Mouse (Mus musculus) embryonic facial prominence, embryonic 10.5 days (tissue): ENCODE measurements around the gene Gadd45g. TPM values are rescaled to one million over a fixed set of nuclear protein-coding genes. Genes with fewer than 3 reads are reported as not detected.

ENCODE experiments used
- DNase-seq: peaks from one replicate; pipeline ENCODE4 v3.0.0-alpha.2; 2017; ENCODE audit warnings: low spot score
- H3K27ac ChIP-seq: fragments of 300-500 bp; sonication (generic); replicated peaks from 2 replicates; pipeline ENCODE4 v1.5.1; 2016; ENCODE audit warnings: mild to moderate bottlenecking
- H3K27me3 ChIP-seq: fragments of 300-500 bp; sonication (generic); replicated peaks from 2 replicates; pipeline ENCODE4 v1.6.1; 2016; ENCODE audit warnings: low read depth, mild to moderate bottlenecking; ENCODE audit not compliant: poor library complexity, severe bottlenecking
- H3K36me3 ChIP-seq: fragments of 300-500 bp; sonication (generic); replicated peaks from 2 replicates; pipeline ENCODE4 v1.6.1; 2016; ENCODE audit warnings: mild to moderate bottlenecking, moderate library complexity
- H3K4me1 ChIP-seq: fragments of 300-500 bp; sonication (generic); 2 replicates; pipeline ENCODE4 v1.6.1; 2016
- H3K4me3 ChIP-seq: fragments of 300-500 bp; sonication (generic); 2 replicates; pipeline ENCODE4 v1.5.1; 2016; ENCODE audit warnings: mild to moderate bottlenecking, moderate library complexity
- H3K9me3 ChIP-seq: fragments of 300-500 bp; sonication (generic); 2 replicates; pipeline ENCODE4 v1.6.1; 2016; ENCODE audit warnings: mild to moderate bottlenecking
- WGBS: fragments of 180-500 bp; shearing (Covaris S2); methylation state at CpG from one replicate; pipeline ENCODE4 v1.1.7; 2016; 5-methylcytosine and 5-hydroxymethylcytosine counted together
- polyA plus RNA-seq: library from polyadenylated mRNA; unstranded; fragments of >200 nt; fragmentation: Nextera tagmentation; extraction: Ambion mirVana; gene quantifications from 2 replicates; pipeline ENCODE4 v1.2.1, GENCODE M21; 2016

Gadd45g gene
- polyA plus RNA-seq, 1 experiment from 2014 or later: 61.5 TPM

DNA sequence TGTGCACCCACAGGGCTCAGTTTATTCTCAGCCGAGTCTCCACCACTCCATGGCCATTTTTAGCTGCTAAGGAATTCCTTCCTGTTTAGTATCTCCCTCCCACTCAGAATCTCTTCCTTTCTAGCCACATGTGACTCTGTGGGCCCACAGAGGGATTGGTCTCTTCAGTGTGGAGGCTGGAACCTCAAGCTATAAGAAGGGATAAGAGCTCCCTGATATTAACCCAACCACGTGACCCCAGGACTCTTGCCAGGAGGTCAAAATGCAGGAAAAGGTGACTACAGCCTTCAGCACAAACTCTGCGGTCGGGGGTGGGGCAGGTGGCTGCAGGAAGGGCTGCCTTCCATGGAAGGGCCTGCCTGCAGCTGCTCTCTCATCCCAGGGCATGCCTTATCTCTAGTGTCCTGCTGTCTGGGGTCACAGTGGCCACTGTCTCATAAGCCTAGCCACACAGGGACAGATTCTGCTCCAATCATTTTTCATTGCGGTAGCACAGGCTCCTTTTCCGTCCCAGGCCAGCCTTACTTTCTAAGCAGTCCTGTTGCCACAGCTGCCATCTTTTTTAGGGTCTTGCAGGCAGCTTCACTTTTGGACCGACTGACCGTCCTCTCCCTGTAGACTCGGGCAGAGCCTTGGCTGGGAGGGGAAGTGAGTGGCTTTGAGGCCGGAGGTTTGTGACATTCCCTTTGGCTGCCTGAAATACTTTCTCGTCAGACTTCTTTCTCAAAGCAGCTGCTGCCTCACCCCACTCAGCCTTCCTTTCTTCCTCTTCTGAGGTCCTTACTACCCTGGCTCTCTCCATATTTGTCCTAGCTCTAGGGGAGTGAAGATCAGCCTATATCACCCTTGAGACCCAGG lies 35.0 kb downstream of the Gadd45g start:
- WGBS: 62% methylated on average over 11 of the region's 11 CpGs
- no peak overlapping the region for H3K4me3 ChIP-seq
- no peak for DNase-seq
- 0 out of 2 replicates have a peak, but pooled peaks cover 3% of the 10 kb centered on the region for H3K27me3 ChIP-seq
- H3K9me3 ChIP-seq: no peaks in the 10 kb centered on the region
- H3K27ac ChIP-seq: no peak overlapping the region
- H3K4me1 ChIP-seq: peaks cover 35% of the 10 kb centered on the region
- no peaks in the 10 kb centered on the region for H3K36me3 ChIP-seq

DNA sequence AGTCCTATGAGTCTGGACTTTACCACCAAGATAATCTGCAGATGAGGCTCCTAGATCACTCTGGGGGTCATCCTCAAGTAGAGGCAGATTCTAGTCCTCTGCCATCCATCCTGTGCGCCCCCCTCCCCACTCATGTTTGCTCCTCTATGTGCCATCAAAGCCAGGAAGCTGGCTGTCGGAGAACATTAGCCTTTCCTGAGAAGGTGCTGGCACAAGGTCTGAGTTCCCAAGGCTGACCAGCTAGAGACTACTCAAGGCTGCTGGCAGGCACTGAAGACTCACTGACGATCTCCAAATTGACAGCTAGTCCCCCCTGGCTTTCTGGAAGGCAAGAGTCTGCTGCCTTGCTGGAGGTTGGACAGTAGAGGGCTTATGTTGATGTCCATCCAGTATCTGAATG lies 35.7 kb downstream of the Gadd45g start:
- H3K36me3 ChIP-seq: no peaks in the 10 kb centered on the region
- DNase-seq: no peak
- H3K4me3 ChIP-seq: no peak overlapping the region
- WGBS: 89% methylated on average over 3 of the region's 3 CpGs
- H3K9me3 ChIP-seq: no peaks in the 10 kb centered on the region
- H3K27ac ChIP-seq: no peak overlapping the region
- 0 out of 2 replicates have a peak, but pooled peaks cover 3% of the 10 kb centered on the region for H3K27me3 ChIP-seq
- H3K4me1 ChIP-seq: peaks cover 35% of the 10 kb centered on the region

DNA sequence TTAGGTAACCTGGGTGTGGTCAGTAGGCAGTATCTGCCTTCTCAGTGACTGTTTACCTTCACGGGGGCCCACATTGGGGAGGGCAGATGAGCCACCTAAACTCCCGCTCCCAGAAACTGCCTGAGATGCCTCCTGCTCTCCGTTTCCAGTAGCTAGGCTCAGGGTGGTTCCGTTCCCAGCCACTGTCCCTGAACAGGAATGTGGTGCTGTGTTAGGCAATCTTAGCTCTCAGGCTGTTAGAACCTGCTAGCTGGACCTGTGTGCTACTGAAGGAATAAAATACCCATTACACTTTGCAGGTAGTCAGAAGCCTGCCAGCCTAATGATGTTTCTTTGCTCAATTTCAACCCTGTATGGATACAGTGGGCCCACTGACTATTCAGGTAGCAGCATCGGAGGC lies 37.8 kb downstream of the Gadd45g start:
- H3K4me3 ChIP-seq: no peak overlapping the region
- H3K27me3 ChIP-seq: 0 out of 2 replicates have a peak, but pooled peaks cover 3% of the 10 kb centered on the region
- no peaks in the 10 kb centered on the region for H3K9me3 ChIP-seq
- peak overlapping the region; percentile 30 for H3K27ac ChIP-seq
- H3K4me1 ChIP-seq: peaks cover 31% of the 10 kb centered on the region
- no peak for DNase-seq
- WGBS: 65% methylated on average over 5 of the region's 5 CpGs
- H3K36me3 ChIP-seq: no peaks in the 10 kb centered on the region

DNA sequence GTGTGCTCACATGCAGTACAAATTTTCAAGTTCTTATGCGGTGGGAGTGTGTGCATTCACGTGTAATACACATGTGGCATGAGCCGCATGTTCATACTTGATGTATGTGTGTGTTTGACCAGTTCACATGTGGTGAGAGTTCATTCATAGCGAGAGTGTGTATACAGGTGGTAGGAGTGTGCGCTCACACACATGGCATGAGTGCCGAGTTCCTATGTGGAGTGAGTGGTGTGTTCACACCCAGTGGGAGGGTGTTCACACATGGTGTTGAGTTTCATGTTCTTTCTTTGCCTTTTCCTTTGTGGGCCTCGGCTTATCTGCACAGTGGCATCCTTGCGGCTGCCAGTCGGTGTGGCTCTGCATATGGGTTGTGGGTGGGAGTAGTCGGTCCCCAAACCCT lies 39.1 kb downstream of the Gadd45g start:
- Histone ChIP-seq H3K36me3 (no peaks in the 10 kb centered on the region), H3K9me3 (no peaks in the 10 kb centered on the region), H3K4me1 (peaks cover 29% of the 10 kb centered on the region), H3K27ac (no peak overlapping the region), H3K4me3 (no peak overlapping the region), H3K27me3 (0 out of 2 replicates have a peak, but pooled peaks cover 3% of the 10 kb centered on the region)
- no peak for DNase-seq
- whole genome bisulfite sequencing: 93% methylated on average over 10 of the region's 10 CpGs

DNA sequence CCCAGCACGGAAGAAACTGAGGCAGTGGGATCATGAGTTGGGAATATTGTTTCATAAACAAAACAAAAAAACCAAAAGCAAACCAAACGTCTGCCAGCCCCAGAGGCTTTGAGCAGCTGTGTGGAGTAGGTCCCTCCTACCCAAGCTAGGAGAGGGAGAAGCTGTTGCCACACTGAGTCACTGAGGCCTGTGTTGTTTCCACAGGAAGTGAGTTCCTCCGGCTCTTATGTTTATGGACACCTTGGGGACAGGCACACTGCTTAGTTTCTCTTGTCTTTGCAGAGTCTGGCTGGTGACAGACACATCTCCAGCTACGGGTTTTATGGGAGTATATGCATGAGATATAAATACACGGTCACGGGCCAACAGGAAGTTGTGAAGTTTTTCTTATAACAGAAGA lies 39.6 kb downstream of the Gadd45g start:
- no peak for DNase-seq
- 79% methylated on average over 6 of the region's 6 CpGs for WGBS
- Histone ChIP-seq H3K9me3 (no peaks in the 10 kb centered on the region), H3K27me3 (no peaks in the 10 kb centered on the region), H3K4me1 (peaks cover 29% of the 10 kb centered on the region), H3K36me3 (no peaks in the 10 kb centered on the region), H3K27ac (no peak overlapping the region), H3K4me3 (no peak overlapping the region)

DNA sequence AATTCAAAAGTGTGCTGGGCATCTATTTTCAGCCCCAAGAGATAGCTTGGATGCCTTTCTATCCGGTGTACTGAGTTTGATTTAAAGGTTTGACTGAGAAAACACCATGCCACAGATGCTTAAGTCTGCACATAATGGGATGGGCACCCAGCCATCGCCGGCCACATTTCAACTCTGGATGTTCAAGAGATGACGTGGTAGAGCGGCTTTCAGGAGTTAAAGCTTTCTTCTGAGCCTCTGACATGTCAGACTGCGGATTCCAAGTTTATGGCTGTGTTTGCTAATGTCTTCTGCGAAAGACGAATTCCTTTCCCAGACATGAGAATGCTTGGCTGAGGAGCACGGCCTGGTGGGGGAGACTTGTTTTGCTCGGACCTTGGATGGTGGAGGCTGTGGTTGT lies 40.2 kb downstream of the Gadd45g start:
- WGBS: 90% methylated on average over 10 of the region's 10 CpGs
- Histone ChIP-seq H3K36me3 (no peaks in the 10 kb centered on the region), H3K27me3 (no peaks in the 10 kb centered on the region), H3K27ac (no peak overlapping the region), H3K4me1 (peaks cover 22% of the 10 kb centered on the region), H3K4me3 (no peak overlapping the region), H3K9me3 (no peaks in the 10 kb centered on the region)
- no peak for DNase-seq

DNA sequence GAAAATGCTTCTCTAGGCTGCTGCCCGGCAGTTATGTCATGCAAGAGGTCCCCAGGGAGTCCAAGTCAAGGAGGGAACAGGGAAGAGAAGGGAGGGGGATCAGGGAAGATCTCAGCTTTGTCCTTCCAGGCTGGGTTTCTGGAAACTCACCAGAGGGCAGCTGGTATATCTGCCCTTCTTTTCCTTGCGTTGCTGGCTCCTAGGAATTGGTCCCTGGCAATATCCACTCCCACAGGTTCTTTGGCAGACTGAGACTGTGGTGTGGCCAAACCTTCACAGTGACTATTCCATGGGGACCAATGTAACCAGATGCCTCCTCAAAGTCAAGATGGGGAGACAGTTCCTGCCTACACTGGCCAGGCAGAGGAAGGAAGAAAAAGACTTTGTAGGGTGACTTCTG lies 41.9 kb downstream of the Gadd45g start:
- Histone ChIP-seq H3K4me3 (no peak overlapping the region), H3K36me3 (no peaks in the 10 kb centered on the region), H3K9me3 (no peaks in the 10 kb centered on the region), H3K27me3 (no peaks in the 10 kb centered on the region), H3K27ac (no peak overlapping the region), H3K4me1 (peaks cover 9% of the 10 kb centered on the region)
- WGBS: 79% methylated on average over 2 of the region's 2 CpGs
- DNase-seq: no peak

DNA sequence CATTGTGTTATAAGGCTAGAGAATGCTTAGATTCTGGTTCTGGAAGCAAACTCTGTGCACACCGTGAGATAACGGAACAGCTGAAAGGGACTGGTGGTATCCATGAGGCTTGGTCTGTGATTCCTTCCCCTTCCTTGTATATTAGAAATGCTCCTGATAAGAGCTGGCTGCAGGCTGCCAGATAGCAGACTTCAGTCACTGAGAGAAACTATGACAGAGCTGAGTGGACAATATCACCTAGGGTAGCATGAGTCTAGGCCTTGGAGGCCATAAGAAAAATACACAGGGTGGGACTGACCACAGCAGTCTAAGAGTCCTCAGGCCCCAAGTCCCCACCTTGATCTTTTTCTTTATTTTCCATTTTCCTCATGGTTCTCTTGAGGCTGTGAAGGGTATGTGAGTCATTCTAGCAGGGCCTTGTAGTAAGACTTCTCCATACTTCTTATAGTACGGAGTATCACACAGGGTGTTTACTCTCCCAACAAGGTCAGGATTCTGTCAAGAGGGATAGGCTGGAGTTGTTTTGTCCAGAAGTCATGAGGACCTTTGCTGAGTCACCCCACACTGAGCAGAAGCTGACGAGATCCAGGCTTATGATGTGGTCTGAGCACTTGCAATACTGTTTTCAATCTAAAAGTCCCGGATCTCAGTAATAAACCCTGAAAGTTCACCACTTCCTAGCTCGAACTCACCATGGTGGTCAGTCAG lies 45.5 kb downstream of the Gadd45g start:
- Histone ChIP-seq H3K4me3 (no peak overlapping the region), H3K9me3 (peaks cover 13% of the 10 kb centered on the region; the same call in 1 of the 2 replicates), H3K36me3 (no peaks in the 10 kb centered on the region), H3K27ac (no peak overlapping the region), H3K27me3 (no peaks in the 10 kb centered on the region), H3K4me1 (no peaks in the 10 kb centered on the region)
- no peak for DNase-seq
- 91% methylated on average over 6 of the region's 6 CpGs for WGBS

DNA sequence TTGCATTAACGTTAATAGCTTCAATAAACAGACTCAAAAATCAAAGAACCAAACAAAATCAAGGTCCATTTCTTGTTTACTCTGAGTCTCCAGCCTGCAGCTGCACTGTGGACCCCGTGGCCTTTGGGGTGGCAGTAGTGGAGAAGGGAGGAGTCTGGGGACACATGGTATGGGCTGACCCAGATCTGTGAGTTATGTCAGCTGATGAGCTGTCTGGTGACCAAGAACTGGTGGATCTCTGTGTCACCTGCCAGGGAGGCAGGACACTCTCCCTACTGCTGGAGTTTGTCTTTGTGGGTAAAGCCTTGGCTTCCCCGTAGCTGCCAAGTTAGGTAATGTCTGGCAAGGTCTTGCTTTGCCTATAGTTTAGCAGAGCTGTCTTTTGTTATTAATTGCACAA lies 51.1 kb downstream of the Gadd45g start:
- Histone ChIP-seq H3K4me3 (no peak overlapping the region), H3K27me3 (0 out of 2 replicates have a peak, but pooled peaks cover 7% of the 10 kb centered on the region), H3K27ac (no peak overlapping the region), H3K36me3 (no peaks in the 10 kb centered on the region), H3K4me1 (peaks cover 14% of the 10 kb centered on the region), H3K9me3 (peaks cover 13% of the 10 kb centered on the region; the same call in 1 of the 2 replicates)
- WGBS: 82% methylated on average over 3 of the region's 3 CpGs
- no peak for DNase-seq

Other genes with a start within 250 kb of the Gadd45g start
- 384 and 402 TPM in 2 replicates for gene Cks2, start 201.4 kb upstream of the Gadd45g start, polyA plus RNA-seq
- 25.2 and 25.9 TPM in 2 replicates for gene Secisbp2, start 195.0 kb upstream of the Gadd45g start, polyA plus RNA-seq
- 6.8 and 7.8 TPM in 2 replicates for gene Sema4d, start 52.9 kb upstream of the Gadd45g start, polyA plus RNA-seq